In genomic region chr5:74606213-74606612, GRCm38 (mm10) we compare ENCODE assay signal across 19 mouse cellular contexts.
"Had no signal": no experiment of that assay in that cellular context is flagged by ENCODE, and none has a peak within 500 bp of the region (broad histone marks: within the 10 kb centered on the region; RNA-seq: fewer than 3 reads in every experiment).

No protein-coding gene starts in this region.

- ATAC-seq: midbrain, embryonic 16.5 days had no signal

- H3K4me3 ChIP-seq: midbrain, embryonic 10.5 days; midbrain, embryonic 12.5 days; myocyte; neural tube, embryonic 13.5 days; neural tube, embryonic 15.5 days had no signal

- H3K9ac ChIP-seq: lung, embryonic 14.5 days; midbrain, embryonic 12.5 days; neural tube, embryonic 13.5 days; neural tube, embryonic 15.5 days had no signal

- H3K4me1 ChIP-seq: midbrain, embryonic 10.5 days; midbrain, embryonic 12.5 days; neural tube, embryonic 13.5 days; neural tube, embryonic 15.5 days had no signal

- H3K4me2 ChIP-seq: lung, embryonic 14.5 days; midbrain, embryonic 12.5 days; neural tube, embryonic 13.5 days; neural tube, embryonic 15.5 days had no signal

- H3K36me3 ChIP-seq: midbrain, embryonic 10.5 days; midbrain, embryonic 12.5 days; neural tube, embryonic 13.5 days; neural tube, embryonic 15.5 days had no signal

- H3K27me3 ChIP-seq: midbrain, embryonic 12.5 days; neural tube, embryonic 13.5 days; neural tube, embryonic 15.5 days had no signal

- H3K27ac ChIP-seq: midbrain, embryonic 10.5 days; midbrain, embryonic 12.5 days; neural tube, embryonic 13.5 days; neural tube, embryonic 15.5 days had no signal

- DNase-seq: lung, adult 18-20 months; lung, embryonic 14.5 days; lung, postnatal 10 days; lung, postnatal 4 days; midbrain, embryonic 14.5 days; retina, postnatal 1 day; right cerebral cortex, adult 18-20 months; right cerebral cortex, postnatal 25 days; right cerebral cortex, postnatal 4 days; spleen, adult 18-20 months; thymus, adult 2 months; thymus, postnatal 25 days; thymus, postnatal 4 days had no signal

- H3K9me3 ChIP-seq: midbrain, embryonic 10.5 days; midbrain, embryonic 12.5 days; neural tube, embryonic 13.5 days; neural tube, embryonic 15.5 days had no signal
